Mouse (Mus musculus) adrenal gland, postnatal 36 days (tissue): ENCODE measurements around the gene Calhm2. TPM values are rescaled to one million over a fixed set of nuclear protein-coding genes. Genes with fewer than 3 reads are reported as not detected.

Source experiments
- DNase-seq, 2 experiments: peaks; one replicate each; pipeline ENCODE4 v3.0.0; 2021; ENCODE audit warnings: mixed read lengths in 1 of 2
- total RNA-seq, 2 experiments: library from RNA; stranded (reverse); gene quantifications; 2 replicates each; pipeline ENCODE4 v1.2.3; 2021

The Calhm2 gene
- total RNA-seq, 2 experiments from 2014 or later, result 3.6 to 4.4 TPM

DNA sequence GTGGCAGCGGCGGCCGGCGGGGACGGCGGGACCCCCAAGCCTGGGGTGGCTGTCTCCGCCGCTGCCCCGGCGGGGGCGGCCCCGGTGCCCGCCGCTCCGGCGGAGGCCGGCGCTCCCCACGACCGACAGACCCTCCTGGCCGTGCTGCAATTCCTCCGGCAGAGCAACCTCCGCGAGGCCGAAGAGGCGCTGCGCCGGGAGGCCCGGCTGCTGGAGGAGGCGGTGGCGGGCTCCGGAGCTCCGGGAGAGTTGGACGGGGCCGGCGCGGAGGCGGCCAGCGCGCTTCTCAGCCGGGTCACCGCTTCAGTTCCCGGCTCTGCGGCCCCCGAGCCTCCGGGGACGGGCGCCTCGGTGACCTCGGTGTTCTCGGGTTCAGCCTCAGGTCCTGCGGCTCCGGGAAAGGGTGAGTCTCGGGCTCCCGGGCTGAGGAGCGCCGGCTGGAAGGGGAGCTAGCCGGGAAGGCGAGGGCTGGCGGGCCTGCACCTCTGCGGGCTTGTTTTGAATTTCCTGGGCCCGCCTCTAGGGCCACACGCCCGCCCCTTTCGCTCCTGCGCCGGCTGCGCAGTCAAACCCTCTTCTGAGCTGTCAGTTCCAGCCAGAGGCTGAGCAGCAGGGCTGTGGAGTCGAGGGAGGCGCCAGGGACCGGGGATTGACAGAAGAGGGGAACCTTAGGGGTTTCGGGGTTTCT lies 70.0 kb downstream of the Calhm2 start:
- peak; percentile 91 to 93 for DNase-seq

DNA sequence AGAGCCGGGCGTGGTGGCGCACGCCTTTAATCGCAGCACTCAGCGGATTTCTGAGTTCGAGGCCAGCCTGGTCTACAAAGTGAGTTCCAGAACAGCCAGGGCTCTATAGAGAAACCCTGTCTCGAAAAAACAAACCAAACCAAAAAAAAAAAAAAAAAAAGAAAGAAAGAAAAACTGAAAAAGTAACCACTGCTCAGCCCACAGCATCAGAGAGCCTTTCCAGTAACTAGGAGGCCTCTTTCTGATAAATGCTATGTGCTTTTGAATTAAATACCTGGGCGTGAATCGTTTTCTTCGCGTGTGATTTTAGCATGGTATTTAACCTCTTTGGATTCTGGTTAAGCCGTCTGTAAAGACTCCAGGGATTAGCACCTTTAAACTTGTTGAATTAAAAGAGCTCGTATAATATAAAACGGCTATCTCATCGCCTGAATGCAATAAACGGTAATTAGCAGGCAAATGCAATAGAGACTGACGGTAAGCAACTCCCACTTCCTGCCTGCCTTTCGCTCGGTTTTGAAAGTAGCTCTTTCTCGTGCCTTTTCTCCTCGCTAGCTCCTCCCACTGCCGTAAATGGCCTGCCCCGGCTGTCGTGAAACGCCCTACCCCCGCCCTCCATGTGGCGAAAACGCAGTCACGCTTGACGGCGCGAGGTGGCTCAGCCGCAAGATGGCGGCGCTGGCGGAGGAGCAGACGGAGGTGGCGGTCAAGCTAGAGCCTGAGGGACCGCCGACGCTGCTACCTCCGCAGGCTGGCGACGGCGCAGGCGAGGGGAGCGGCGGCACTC lies 70.8 kb downstream of the Calhm2 start, which contains the start of gene Taf5:
TSS of gene Taf5 (plus strand) at position 651 of the 787 bp plus-strand sequence.
- DNase-seq, result peak; percentile 98

DNA sequence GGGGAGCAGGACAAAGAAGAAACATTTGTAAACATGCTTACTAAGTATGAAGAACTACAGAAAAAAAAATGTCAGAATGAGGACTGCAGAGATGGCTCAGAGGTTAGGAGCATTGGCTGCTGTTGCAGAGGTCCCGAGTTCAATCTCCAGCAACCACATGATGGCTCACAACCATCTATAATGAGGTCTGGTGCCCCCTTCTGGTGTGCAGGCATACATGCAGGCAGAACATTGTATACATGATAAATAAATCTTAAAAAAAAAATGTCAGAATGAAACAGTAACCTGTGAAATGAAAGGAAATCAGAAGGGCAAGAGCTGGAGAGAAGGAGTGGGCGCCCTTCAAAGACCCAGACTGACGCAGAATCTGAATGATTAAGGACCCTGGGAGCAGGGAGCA lies 72.2 kb downstream of the Calhm2 start:
- no peak for DNase-seq

DNA sequence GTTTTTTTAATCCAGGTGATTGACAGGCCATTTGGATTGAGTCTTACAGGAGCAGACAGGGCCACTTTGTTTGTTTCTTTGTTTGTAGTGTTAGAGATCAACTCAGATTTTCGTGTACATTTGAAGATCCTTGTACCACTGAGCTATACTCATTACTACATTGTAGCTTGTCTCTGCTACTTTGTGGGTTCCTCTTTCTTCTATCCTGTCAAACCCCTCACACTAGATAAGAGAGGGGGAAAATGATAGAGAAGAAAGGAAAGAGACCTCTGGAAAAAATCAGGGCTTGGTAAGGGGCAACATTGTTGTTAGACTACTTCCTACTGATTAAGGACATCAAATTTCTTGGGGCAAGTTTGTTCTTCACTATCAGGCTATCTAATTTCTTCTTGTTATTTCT lies 80.4 kb downstream of the Calhm2 start:
- no peak for DNase-seq

Other genes starting within 250 kb of the Calhm2 start
- 1 to 10 TPM; 4.0 to 5.9 TPM for gene Ina, start 123.6 kb downstream of the Calhm2 start, total RNA-seq
- gene Nt5c2, start 123.1 kb downstream of the Calhm2 start, total RNA-seq, result 10 to 100 TPM; 63.2 to 65.2 TPM
- 10 to 100 TPM in 1 of 2 experiments, 1 to 10 TPM in 1; 9.1 to 11.9 TPM for gene Pcgf6, start 87.4 kb downstream of the Calhm2 start, total RNA-seq
- 1 to 10 TPM; 4.1 to 4.2 TPM for gene Taf5, start 70.5 kb downstream of the Calhm2 start, total RNA-seq
- 100 to 1,000 TPM; 712 to 723 TPM for gene Usmg5, start 47.6 kb downstream of the Calhm2 start, total RNA-seq
- 10 to 100 TPM; 22.1 to 27.9 TPM for gene Pdcd11, start 47.5 kb downstream of the Calhm2 start, total RNA-seq
- not detected for gene Calhm1, start 6.0 kb upstream of the Calhm2 start, total RNA-seq
- not detected for gene Calhm3, start 19.5 kb upstream of the Calhm2 start, total RNA-seq
- 10 to 100 TPM; 11.5 to 15.3 TPM for gene Neurl1a, start 40.5 kb upstream of the Calhm2 start, total RNA-seq